Mouse (Mus musculus) MEL (cell line): ENCODE data around the gene Nat9.

Source experiments
- CTCF ChIP-seq, 3 experiments: IDR thresholded peaks in 2 of 3; conservative IDR thresholded peaks in 1 of 3; 2 replicates each; pipeline ENCODE4 v1.5.1; 2011 to 2012; ENCODE audit warnings: low read length in 3 of 3, low read depth in 2 of 3, mild to moderate bottlenecking in 2 of 3, improper control_type of control experiment in 1 of 3, inconsistent platforms in 1 of 3, mixed read lengths in 1 of 3, moderate library complexity in 1 of 3; ENCODE audit not compliant: control insufficient read depth in 1 of 3, insufficient read depth in 1 of 3, poor library complexity in 1 of 3, severe bottlenecking in 1 of 3
- KAT2A ChIP-seq: conservative IDR thresholded peaks from 2 replicates; pipeline ENCODE4 v1.6.1; 2012; ENCODE audit warnings: low read depth, low read length, improper control_type of control experiment, inconsistent platforms
- MEF2A ChIP-seq: IDR thresholded peaks from 2 replicates; pipeline ENCODE4 v1.6.1; 2014; ENCODE audit warnings: low read depth, mild to moderate bottlenecking, inconsistent platforms, low read length, improper control_type of control experiment; ENCODE audit not compliant: poor library complexity, insufficient replicate concordance, severe bottlenecking; ENCODE audit errors: extremely low read depth
- MYB ChIP-seq: IDR thresholded peaks from 2 replicates; pipeline ENCODE4 v1.6.1; 2011; ENCODE audit warnings: mild to moderate bottlenecking, low read depth, low read length, improper control_type of control experiment
- NRF1 ChIP-seq: IDR thresholded peaks from 2 replicates; pipeline ENCODE4 v1.6.1; 2014; ENCODE audit warnings: low read depth, mild to moderate bottlenecking, inconsistent platforms, low read length, improper control_type of control experiment, moderate library complexity; ENCODE audit not compliant: poor library complexity, insufficient read depth, severe bottlenecking
- POLR2A ChIP-seq, 2 experiments: IDR thresholded peaks; 2 replicates each; pipeline ENCODE4 v1.6.1; 2011 to 2012; ENCODE audit warnings: low read length in 2 of 2, mild to moderate bottlenecking in 2 of 2, control low read depth in 1 of 2, improper control_type of control experiment in 1 of 2, low read depth in 1 of 2, moderate library complexity in 1 of 2; ENCODE audit not compliant: control insufficient read depth in 1 of 2, insufficient read depth in 1 of 2, poor library complexity in 1 of 2
- RAD21 ChIP-seq: IDR thresholded peaks from 2 replicates; pipeline ENCODE4 v1.6.1; 2011; ENCODE audit warnings: mild to moderate bottlenecking, low read depth, low read length, improper control_type of control experiment
- RCOR1 ChIP-seq: IDR thresholded peaks from 2 replicates; pipeline ENCODE4 v1.6.1; 2012; ENCODE audit warnings: low read depth, mild to moderate bottlenecking, inconsistent platforms, low read length, improper control_type of control experiment

GRCm38 (mm10) chr11:115178766-115179165 is 8.9 kb downstream of the Nat9 start:
- TF ChIP-seq RAD21 (no peak), CTCF (IDR thresholded peaks at IDR 0.05 in 2 of 3, conservative IDR thresholded peaks at IDR 0.05 in 1 of 3; ENCODE audit: control insufficient read depth in 1 of 3, insufficient read depth in 1 of 3, low read depth in 2 of 3, low read length in 3 of 3, poor library complexity in 1 of 3, severe bottlenecking in 1 of 3) (no peak), MYB (no peak), NRF1 (no peak), MEF2A (no peak), POLR2A (IDR thresholded peaks at IDR 0.05; ENCODE audit: control insufficient read depth in 1 of 2, insufficient read depth in 1 of 2, low read depth in 1 of 2, low read length in 2 of 2, poor library complexity in 1 of 2) (no peak), RCOR1 (no peak), KAT2A (no peak)
